Mouse (Mus musculus) small intestine, adult 2 months (tissue): ENCODE data around the gene Chrd. TPM values are rescaled to one million over a fixed set of nuclear protein-coding genes. Genes with fewer than 3 reads are reported as not detected.

Source experiments
- H3K27ac ChIP-seq: fragments of 200-500 bp; 2 replicates; pipeline ENCODE4 v1.5.1; 2012; ENCODE audit warnings: low read depth, low read length, control low read depth, inconsistent platforms; ENCODE audit not compliant: insufficient read depth
- H3K27me3 ChIP-seq: fragments of 200-500 bp; 2 replicates; pipeline ENCODE4 v1.6.1; 2012; ENCODE audit warnings: mild to moderate bottlenecking, moderate library complexity, low read length, inconsistent platforms; ENCODE audit not compliant: control insufficient read depth, insufficient read depth
- H3K36me3 ChIP-seq: fragments of 200-500 bp; 2 replicates; pipeline ENCODE4 v1.6.1; 2012; ENCODE audit warnings: mild to moderate bottlenecking, low read length, control low read depth, inconsistent platforms; ENCODE audit not compliant: control insufficient read depth, insufficient read depth
- H3K4me1 ChIP-seq: fragments of 200-500 bp; 2 replicates; pipeline ENCODE4 v1.6.1; 2012; ENCODE audit warnings: low read length, inconsistent platforms, mixed read lengths; ENCODE audit not compliant: control insufficient read depth, insufficient read depth, insufficient read length
- H3K4me3 ChIP-seq: fragments of 200-500 bp; 2 replicates; pipeline ENCODE4 v1.5.1; 2012; ENCODE audit warnings: low read depth, mild to moderate bottlenecking, control low read depth, inconsistent platforms, low read length, moderate library complexity
- CTCF ChIP-seq: fragments of 200-500 bp; IDR thresholded peaks from 2 replicates; pipeline ENCODE4 v1.5.1; 2012; ENCODE audit warnings: low read depth, mild to moderate bottlenecking, control low read depth, inconsistent platforms, low read length, moderate library complexity, mixed read lengths; ENCODE audit not compliant: insufficient replicate concordance, insufficient read length; ENCODE audit errors: extremely low read depth
- POLR2A ChIP-seq: fragments of 200-500 bp; IDR thresholded peaks from 2 replicates; pipeline ENCODE4 v1.6.1; 2012; ENCODE audit warnings: low read depth, mild to moderate bottlenecking, control low read depth, inconsistent platforms, low read length, moderate library complexity
- WGBS: fragments of 180-500 bp; shearing (Covaris S2); methylation state at CpG from one replicate; pipeline ENCODE4 v1.1.7; 2018; 5-methylcytosine and 5-hydroxymethylcytosine counted together
- polyA plus RNA-seq: library from polyadenylated mRNA; depleted of rRNA; stranded (reverse); fragments of >200 nt; gene quantifications from 2 replicates; pipeline ENCODE4 v1.2.3, GENCODE M21; 2012; rRNA removed

The Chrd gene
- polyA plus RNA-seq, 1 experiment = 3.3 TPM

DNA sequence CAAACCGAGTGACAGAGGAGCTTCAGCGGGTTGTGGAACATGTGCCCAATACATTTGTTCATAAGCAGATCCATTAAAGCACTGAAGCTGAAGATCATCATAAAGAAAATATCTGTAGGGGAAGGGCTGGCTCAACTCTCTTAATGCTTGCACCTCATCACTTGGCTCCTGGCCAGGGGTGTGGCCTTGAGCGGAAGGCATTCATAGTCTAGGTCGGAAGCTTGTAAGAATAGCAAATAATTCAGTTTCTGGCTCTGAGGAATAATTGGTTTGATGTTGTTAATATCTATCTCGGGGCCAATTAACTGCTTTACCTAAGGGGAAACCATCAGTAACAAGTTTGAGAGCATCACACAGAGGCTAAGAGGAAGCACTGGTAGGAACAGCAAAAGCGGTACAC is 53.6 kb downstream of the Chrd start:
- H3K27me3 ChIP-seq = no peaks in the 10 kb centered on the region
- H3K36me3 ChIP-seq = no peaks in the 10 kb centered on the region

DNA sequence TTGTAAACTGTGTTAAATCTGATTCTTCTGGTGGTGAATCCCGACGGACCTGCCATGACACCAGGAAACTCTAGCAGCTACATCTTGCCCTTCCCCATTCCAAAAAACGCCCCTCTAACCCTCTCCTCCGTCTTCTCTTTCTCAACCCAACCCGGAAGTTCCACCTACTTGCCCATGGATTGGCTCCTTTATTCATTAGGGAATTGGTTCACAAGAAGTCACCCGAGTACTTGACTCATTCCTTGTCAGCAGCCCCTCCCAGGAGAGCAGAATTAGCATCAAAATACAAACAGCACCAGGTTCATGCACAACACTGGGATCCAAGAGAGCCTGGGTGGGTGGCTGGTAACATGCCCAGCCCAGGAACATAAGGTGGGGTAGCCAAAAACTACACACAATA is 58.9 kb downstream of the Chrd start:
- Histone ChIP-seq H3K36me3 (no peaks in the 10 kb centered on the region), H3K27me3 (no peaks in the 10 kb centered on the region), H3K27ac (no peak overlapping the region), H3K4me1 (no peaks in the 10 kb centered on the region), H3K4me3 (no peak overlapping the region)
- TF ChIP-seq CTCF (no peak), POLR2A (no peak)
- 64% methylated on average over 6 of the region's 6 CpGs for WGBS

More for the DNA sequence above, 53.6 kb downstream of the Chrd start:
- Histone ChIP-seq H3K4me3 (no peak overlapping the region), H3K4me1 (peaks cover 3% of the 10 kb centered on the region; the same call in 1 of the 2 replicates), H3K27ac (no peak overlapping the region)
- 58% methylated on average over 6 of the region's 6 CpGs for WGBS
- TF ChIP-seq CTCF (no peak), POLR2A (no peak)

Other genes with a start within 250 kb of the Chrd start
- gene Eif2b5, start 234.3 kb upstream of the Chrd start, polyA plus RNA-seq = 11.7 and 16.1 TPM in 2 replicates
- 33.8 and 52.4 TPM in 2 replicates for gene Dvl3, start 216.1 kb upstream of the Chrd start, polyA plus RNA-seq
- gene Ap2m1, start 197.6 kb upstream of the Chrd start, polyA plus RNA-seq = 177 and 508 TPM in 2 replicates
- gene Abcf3, start 184.6 kb upstream of the Chrd start, polyA plus RNA-seq = 10.0 and 15.0 TPM in 2 replicates
- gene Vwa5b2, start 143.7 kb upstream of the Chrd start, polyA plus RNA-seq = 4.6 and 6.8 TPM in 2 replicates
- gene Eef1akmt4, start 121.5 kb upstream of the Chrd start, polyA plus RNA-seq = 6.6 and 7.2 TPM in 2 replicates
- gene Gm49333, start 121.5 kb upstream of the Chrd start, polyA plus RNA-seq = 0.08 TPM in 1 of 2 replicates, not detected in the other
- gene Alg3, start 121.4 kb upstream of the Chrd start, polyA plus RNA-seq = 16.8 and 18.6 TPM in 2 replicates
- gene Camk2n2, start 111.8 kb upstream of the Chrd start, polyA plus RNA-seq = 3.1 and 6.7 TPM in 2 replicates
- 0.19 and 0.42 TPM in 2 replicates for gene Ece2, start 103.3 kb upstream of the Chrd start, polyA plus RNA-seq
- gene Psmd2, start 81.5 kb upstream of the Chrd start, polyA plus RNA-seq = 24.5 and 45.0 TPM in 2 replicates
- 213 and 340 TPM in 2 replicates for gene Eif4g1, start 64.8 kb upstream of the Chrd start, polyA plus RNA-seq
- gene Fam131a, start 39.9 kb upstream of the Chrd start, polyA plus RNA-seq = 2.5 and 3.9 TPM in 2 replicates
- gene Polr2h, start 15.5 kb upstream of the Chrd start, polyA plus RNA-seq = 4.3 and 10.6 TPM in 2 replicates
- 102 and 218 TPM in 2 replicates for gene Clcn2, start 15.4 kb upstream of the Chrd start, polyA plus RNA-seq
- gene Thpo, start 1.4 kb downstream of the Chrd start, polyA plus RNA-seq = 2.0 and 4.0 TPM in 2 replicates